Mouse (Mus musculus) CD8-positive naive resting alpha-beta T cell, adult 2 months (primary cell): ENCODE data around the gene Rcc2.

Source experiments
- DNase-seq, 2 experiments: peaks; one replicate each; pipeline ENCODE4 v3.0.0; 2022; ENCODE audit warnings: low read depth in 2 of 2, low spot score in 2 of 2

The Rcc2 gene

DNA sequence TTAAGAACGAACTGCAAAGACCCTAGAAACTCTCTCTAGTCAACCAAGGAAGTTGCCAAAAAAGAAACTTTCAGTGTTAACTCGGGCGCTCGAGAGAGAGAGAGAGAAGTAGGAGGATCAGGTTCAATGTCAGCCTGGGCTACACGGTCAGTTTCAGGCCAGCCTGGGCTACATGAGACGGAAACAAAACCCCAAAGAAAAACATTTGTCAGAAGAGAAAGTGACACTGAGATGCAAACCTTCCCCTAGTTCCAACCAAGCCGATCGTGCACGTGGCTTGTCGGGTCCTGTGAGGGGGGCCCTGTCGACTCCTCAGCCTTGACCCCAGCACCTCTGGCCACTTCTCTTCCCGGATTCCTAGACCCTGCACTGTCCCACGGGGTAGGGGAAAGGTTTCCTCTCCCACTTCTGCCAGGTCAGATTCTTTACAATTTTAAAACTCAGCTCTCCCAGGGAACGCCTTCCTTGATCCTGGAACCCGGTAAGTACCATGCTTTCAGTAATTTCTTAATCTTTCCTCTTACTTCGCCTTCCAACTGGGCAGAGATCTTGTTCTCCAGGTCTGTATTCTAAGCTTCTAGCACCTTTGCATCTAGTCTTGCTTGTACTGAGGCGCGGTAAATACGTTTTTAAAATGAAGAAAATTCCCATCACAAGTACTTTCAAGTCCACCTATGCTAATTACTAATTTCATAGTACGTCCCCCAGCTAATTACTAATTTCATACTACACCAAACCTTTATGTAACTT lies at the start of gene Rcc2:
TSS of gene Rcc2 (plus strand) at position 273 of the 750 bp plus-strand sequence.
- peak in 1 of 2 experiments; percentile 20 for DNase-seq

DNA sequence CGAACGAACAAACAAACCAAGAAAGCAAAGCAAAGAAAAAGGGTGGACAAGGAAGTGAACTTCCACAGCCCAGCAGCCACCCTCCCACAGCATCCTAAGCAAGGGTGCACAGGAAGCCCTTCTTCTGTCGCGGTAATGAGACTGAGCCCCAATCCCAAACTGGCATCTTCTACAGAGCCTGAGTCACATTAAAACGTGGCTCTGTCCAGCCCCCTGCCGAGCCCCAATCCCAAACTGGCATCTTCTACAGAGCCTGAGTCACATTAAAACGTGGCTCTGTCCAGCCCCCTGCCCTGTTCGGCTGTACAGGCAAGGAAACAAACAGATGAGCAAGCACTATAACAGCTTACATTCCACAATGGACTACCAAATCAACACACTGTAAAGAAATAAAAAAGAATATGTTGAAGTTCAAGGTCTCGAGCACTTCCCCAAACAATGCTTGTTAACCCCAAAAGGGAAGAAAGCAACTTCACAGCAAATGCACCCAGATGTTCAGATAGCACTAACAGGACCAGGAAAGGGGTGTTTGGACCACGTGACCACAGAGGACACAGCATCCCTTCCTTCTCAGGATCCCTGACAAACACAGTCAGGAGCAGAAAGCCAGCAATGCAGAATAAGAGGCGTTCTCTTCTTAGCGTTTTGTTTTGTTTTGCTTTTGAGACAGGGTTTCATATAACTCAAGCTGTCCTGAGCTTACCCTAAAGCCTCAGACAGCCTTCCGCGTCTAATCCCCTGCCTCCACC lies 46.3 kb upstream of the Rcc2 start:
- no peak for DNase-seq

DNA sequence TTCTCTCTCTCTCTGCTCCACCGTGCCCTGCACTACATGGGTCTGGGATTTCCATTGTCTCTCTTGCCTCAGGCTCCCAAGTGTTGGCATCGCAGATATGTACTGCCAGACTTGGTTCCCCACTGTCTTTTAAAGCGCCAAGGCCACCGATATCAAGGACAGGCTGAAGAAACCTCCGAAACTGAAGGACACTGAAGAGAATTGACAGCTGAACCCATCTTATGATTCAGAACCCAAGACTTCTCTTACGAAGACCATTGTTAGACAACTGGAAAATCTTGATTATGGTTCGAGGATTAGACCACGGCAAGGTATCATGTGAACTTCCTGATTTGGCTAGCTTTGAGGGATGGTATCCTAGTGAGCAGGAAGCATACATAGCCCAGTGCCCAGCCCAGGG lies 45.5 kb upstream of the Rcc2 start:
- DNase-seq = no peak

DNA sequence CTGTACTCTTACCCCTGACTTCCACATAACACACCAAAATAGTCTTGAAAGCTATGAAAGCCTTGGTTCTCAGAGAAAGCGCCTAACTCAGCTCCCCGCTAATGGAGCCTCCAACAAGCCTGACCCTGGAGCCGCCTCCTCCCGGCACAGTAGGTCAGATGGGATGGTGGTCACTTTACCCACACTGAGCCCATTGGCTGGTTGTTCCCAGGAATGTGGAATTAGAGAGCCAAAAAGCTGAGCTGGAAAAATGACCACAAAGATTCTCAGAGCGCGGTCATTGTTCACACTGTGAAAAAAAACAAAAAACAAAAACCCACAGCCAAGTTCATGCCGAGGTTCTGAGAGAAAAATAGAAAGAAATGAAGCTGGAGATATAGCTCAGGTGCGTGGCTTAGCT lies 43.8 kb upstream of the Rcc2 start:
- DNase-seq = no peak

DNA sequence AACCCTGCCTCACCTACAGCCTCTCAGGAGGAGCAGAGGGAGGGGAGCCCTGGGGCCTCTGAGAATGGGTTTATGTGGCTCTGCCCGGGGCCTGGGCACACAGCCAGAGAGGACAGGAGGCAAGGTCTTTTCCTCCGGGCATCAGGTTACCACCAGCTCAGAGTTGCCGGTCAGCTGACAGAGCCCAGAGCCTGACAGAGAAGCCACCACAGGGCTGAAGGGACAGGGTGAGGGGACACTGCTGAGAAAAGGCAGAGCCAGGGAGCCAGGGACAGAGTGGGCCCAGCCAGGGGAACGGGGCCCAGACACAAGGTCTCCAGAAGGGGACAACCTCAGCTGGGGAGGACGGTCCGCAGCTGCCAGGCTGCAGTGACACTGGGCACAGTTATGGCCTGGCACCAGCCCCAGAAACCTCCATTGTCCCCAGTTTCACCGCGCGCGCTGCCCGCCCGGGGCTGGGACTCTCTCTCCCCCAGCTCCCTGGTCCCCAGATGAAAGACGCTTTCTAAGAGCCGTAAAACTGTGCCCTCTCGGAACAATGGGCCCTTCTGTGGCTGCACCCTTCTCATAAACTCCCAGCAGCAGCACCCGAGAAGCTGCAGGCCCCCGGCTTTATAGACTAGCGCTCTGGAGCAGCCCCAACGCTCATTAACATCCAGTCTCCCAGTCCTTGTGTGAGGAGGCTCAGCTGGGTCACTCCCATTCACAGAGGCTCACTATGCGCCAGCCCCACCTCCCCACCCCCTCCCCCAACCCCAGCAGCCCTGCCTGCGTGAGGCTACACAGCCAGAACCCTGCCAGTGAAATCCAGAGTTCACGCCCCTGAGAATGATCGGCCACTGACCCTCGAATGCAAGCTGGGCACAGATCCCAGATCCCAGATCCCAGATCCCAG lies 42.4 kb upstream of the Rcc2 start:
- DNase-seq = no peak

DNA sequence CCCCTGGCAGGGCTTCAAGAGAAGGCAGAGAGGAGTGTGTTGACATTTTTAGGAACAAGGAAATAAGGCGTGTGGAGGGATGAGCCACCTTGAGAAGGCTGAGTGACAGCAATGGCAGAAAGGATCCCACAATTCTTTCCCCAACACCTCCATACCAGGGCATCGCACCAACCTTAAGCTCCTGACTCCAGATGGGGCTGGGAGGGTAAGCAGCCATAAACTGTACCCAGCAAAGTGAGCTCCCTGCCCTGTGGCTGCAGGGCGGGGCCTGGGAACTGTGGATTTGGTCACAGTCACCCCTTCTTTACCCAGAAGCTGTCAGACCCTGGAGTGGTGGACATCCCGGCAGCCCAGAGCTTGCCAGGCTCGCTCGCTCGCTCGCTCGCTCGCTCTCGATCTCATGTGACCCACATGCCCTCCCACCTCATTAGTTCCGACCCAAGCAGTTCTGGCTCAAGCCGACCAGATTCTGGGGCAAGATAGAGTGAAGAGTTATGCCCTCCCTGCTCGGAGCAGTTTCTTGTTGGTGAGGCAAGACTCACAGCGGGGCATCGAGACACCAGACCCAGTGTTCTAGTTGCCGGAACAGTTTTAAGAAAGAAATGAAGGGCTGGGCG lies 38.8 kb upstream of the Rcc2 start:
- no peak for DNase-seq

DNA sequence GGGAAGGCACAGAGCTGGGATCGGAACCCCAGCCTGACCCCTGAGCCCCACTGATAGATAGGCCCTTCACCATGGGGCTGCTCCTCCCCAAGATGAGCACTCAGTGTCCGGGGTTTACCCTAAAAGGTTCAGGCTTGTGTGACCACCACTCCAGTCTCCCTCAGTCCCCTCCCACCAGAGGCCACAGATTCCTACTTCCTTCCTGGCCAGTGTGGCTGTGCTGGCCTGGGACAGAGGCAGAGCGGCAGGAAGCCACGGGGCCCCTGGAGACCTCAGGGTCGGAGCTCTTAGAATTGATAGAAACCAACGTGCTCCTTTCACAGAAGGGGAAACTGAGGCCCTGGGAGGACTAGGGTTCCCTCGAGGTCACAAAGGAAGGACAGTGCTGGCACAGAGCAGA lies 37.9 kb upstream of the Rcc2 start:
- no peak for DNase-seq

DNA sequence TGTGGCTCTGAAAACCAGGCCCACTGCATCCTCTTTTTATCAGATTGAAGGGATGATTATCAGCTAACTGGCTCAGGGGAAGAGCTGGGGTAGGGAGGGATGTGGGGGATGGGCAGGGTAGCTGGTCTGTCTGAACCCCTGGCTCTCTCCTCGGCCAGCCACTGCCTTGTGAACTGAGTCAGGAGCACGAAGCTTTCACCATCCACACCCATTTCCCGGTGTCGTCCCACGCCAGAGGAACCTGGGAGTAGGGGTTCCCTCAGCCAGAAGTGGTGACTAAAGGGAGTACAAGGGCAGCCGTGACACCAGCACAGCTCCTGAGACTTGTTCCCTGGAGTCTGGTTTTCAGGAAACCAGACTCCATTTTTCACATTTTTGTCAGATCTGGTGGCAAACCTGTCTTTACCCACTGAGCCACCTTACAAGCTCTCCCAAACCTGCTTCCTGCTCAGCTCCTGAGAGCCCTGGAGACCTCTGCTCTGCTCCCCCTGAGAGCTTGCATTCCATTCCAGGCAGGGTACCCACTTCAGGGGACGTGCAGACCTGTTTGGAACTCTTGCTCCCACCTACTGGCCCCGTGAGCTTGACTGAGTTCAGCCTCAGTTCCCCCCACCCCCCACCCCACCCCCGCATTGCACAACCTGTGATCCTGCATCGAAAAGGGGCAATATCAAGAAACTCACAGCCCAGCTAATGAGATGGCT lies 37.3 kb upstream of the Rcc2 start:
- no peak for DNase-seq

DNA sequence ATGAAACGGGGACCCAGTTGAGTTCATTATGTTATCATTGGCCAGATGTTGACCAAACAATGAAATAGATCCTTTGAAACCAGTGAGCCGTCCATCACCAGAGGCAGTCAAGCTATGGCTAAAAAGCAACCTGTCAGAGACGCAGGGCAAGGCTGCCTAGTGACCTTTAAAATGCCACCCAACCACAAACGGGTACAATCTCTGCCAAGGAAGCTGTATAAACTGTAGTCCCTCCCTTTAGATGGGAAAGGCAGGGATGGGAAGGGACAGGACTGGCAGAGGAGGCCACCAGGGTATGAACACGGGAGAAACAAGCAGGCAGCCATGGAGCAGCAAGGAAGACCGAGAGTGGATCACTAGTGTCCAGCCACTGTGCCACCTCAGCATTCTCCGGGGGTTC lies 35.3 kb upstream of the Rcc2 start:
- DNase-seq = no peak

DNA sequence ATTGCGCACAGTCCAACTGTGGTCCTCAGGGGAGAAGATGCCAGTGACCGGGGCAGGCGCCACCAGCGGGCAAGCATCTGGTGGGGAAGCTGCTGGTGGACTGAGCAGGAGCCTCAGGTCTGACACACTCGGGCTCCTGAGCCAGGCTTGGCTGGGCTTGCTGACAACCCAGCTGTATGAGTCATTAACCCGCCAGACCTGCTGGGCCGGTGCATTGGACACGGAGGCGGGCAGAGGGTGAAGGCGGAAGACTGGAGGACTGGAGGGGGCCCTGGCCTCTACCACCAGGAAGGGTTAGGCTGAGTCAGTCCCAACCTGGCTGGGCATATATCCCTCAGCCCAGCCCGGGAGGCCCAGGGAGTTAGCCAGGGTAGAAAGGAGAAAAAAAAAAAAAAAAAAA lies 34.6 kb upstream of the Rcc2 start, which contains the start of gene Arhgef10l:
TSS of gene Arhgef10l (minus strand) at position 253 of the 400 bp plus-strand sequence.
- DNase-seq = no peak

DNA sequence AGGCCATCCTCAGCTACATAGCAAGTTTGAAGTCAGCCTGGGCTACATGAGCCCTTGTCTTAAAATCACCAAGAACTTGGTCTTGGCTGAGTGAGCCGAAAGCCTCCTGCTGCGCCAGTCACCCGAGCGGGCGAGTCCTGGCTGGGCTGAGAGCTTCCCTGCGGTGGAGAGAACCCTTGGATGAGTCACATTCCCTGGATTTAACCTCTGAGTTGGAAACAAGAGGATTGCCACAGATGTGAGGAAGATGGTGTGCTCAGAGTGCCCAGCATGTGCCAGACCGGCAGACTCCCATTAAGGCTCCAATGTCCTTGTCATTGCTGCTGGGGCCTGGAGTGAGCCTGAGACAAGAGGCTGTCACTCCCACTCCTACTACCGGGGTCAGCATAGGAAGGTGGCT lies 32.5 kb upstream of the Rcc2 start:
- DNase-seq = no peak

DNA sequence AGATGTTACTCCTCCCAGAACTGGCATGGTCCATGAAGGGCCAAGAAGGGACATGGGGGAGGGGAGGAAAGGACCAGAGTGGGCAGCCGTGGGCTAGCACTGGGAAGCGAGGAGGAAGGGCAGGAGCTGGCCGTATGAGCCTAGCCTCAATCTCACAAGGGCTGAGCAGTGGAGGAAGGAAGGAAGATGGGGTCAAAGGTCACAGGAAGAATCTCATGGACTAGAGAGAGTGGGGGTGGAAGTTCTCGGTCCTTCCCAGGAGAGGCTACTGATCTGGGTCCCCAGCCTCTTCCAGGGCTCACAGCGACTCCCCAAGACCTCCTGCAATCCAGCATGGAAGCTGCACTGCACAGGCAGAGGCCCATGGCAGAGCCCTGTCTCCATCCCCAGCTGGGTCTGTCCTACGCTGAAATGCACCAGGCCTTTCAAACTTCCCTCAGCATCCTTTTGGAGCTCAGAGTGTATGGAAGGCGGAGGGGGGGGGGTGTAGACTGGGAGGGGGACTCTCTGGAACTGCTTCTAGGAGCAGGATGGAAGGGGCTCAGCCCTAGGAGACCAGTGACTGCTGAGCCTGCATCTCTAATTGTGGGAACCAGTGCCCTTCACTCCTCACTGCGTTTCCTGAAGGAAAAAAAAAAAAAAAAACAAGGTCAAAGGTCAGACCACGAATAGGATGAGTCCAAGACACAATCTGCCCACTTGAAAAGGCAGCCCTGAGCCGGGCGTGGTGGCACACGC lies 26.6 kb upstream of the Rcc2 start:
- DNase-seq = no peak

DNA sequence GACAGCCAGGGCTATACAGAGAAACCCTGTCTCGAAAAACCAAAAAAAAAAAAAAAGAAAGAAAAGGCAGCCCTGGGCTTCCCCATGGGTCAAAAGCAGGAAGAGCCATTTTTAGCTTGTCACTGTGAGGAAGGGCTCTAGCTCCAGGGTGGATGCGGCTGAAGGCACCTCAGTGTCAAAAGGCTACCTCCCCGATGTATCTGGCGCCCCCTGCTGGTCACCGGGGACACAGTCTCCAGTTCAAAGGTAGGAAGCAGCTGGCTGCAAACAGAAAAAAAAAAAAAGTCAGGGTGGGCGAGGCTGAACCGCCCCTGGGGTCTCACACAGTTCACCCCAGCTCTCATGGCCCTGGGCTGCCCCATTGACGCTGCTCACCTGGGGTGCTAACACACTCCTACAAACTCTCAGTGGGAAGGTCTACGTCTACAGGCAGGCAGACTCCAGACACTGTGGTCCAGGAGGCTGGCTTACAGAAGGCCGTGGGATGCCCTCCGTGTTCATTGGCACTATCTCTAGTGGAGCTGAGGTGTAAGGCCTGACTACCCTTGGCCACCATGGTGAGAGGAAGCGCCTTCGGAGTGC lies 25.9 kb upstream of the Rcc2 start:
- DNase-seq = peak; percentile 75 to 80

DNA sequence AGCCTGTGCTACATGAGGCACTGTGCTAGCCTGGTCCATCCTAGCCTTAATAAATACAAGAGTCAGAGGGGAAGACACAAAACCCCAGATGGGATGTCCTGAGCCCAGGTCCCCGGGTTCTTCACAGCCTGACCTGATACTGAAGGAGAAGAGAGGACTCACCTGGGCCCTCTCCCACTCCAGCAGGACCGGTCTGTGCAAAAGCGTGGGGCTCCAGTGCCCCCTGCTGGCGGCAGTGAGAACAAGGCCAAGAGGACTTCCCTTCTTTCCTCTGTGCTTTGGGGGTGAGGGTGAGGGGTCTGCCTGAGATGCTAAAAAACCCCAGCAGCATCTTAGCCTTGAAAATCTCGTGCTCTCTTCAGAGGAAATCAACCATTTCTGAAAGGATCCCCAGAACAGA lies 21.3 kb upstream of the Rcc2 start:
- DNase-seq = peak; percentile 9 to 26

DNA sequence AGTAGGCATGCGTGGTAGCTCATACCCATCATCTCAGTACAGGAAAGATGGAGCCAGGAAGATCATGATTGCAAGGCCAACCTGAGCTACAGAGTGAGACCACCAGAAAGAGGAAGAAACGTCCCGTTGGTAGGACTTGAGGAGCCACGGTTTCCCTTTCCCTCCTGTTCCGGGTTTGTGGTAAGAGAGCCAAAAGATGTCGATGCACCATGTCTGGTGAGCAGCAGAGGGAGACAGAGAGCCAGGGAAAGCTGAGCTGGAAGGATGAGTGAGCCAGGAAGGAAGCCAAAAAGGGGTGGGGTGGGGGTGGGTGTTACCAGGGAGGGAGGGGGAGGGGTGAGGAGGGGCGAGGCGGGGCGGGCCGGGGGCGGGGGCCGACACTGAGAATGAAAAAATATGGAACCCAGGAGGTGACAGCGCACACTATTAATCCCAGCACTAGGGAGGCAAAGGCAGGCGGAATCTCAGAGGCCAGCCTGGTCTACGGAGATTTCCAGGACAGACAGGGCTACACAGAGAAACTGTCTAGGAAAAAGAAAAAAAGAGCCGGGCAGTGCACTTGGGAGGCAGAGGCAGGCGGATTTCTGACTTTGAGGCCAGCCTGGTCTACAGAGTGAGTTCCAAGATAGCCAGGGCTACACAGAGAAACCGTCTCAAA lies 20.5 kb upstream of the Rcc2 start:
- peak in 1 of 2 experiments; percentile 44 for DNase-seq

DNA sequence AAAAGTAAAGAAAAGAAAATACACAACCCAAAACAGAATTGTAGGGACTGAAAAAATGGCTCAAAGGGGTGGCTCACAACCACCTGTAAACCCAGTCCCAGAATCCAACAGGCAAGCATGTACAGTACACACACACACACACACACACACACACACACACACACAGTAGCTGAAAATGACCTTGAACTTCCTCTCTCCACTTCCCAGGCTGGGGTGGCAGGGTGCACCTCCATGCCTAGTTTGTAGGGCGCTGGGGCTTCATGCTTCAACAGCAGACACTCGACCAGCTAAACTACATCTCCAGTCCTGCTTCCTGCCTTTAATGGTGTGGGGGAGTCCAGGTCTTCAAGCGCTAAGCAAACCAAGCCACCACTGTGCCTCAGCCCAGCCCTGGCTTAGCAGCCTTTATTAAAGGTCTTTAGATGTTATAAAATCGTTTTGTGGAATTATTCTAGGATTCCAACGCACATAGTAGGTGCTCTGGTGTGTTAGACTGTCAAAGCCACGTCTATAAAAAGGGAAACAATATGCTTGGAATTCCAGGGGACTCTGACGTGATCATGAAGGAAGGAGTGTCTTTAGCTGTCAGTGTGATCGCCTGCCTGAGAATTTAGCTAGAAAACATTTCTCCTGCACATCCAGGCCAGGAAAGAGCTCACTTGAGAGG lies 19.5 kb upstream of the Rcc2 start:
- DNase-seq = no peak

DNA sequence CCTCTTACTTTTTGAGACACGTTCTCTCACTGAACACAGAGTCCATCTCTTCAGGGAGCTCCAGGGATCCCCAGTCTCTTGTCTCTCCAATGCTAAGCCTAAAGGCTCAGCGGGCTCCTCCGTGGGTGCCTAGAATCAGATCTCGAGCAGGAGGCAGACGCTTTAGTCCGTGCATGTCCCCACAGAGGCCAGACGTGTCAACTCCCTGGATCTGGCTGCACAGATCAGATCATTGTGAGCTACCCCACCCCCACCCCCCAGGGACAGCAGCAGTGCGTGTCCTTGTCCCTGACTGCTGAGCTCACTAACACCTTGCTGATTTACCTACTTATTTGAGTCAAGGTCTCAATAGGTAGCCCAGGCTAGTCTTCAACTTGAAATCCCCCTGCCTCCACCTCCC lies 16.7 kb upstream of the Rcc2 start:
- DNase-seq = no peak

DNA sequence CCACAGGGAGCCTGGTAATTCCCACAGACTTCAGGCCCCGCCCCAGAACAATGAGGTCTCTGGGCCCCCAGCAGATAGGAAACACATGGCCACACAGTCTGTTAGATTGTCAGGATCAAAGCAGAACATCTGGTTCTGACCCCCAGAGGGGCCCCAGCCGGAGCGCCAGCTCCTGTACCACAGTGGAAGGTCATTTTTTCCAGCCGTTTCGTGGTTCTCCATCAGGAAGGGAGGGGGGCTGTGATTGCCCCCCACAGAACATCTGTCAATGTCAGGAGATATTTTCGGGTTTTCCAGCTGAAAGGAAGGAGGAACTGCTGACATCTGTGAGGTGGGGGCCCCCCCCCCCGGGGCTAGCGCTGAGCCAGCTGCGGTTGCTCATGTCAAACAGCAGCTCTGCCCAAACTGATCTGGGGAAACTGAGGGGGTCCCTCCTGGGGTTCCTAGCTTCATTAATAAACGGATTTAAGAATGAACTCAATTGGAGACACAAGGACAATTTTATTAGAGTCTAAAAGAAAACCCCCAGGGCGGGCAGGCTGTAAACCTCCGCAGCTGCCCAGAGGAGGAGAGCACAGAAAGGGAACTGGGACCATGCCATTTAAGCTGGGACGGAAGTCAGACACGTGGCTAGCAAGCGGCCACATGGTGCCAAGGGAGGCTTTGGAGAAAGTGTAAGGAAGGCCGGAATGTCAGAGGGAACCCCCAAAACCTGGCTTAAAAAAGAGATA lies 16.0 kb upstream of the Rcc2 start:
- no peak for DNase-seq
